Mouse (Mus musculus) erythroblast, embryonic 14.5 days (primary cell): ENCODE measurements around the gene Supv3l1.

Experiments used
- GATA1 ChIP-seq: IDR thresholded peaks from 2 replicates; pipeline ENCODE4 v1.6.1; 2012; ENCODE audit warnings: low read length, inconsistent platforms, mixed read lengths
- TAL1 ChIP-seq: IDR thresholded peaks from 3 replicates; pipeline ENCODE4 v1.6.1; 2012; ENCODE audit warnings: low read length, inconsistent platforms, mixed read lengths

DNA sequence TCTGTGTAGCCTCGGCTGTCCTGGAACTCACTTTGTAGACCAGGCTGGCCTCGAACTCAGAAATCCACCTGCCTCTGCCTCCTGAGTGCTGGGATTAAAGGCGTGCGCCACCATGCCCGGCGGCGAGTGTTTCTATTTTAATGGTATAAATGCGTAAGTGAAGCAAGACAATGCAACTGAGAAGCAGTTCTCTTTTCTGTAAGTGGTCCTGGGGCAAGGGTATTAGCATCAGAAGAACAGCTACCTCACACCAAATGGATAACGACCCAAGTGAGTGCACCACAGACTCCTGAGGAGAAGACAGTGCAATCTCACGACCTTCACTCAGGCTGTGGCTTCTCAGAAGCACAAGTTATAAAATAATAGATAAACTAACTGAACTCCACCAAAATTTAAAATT is 25.4 kb upstream of the Supv3l1 start:
- no peak for TF ChIP-seq GATA1
- no peak for TF ChIP-seq TAL1
